Mouse (Mus musculus): ENCODE data around the gene Zfp786. TPM values are rescaled to one million over a fixed set of nuclear protein-coding genes. Genes with fewer than 3 reads are reported as not detected.
A peak's percentile ranks its signal among the peaks of the same experiment; 100 is the strongest.

The Zfp786 gene
- total RNA-seq, 2 experiments from 2014 or later: 5.5 to 6.5 TPM

DNA sequence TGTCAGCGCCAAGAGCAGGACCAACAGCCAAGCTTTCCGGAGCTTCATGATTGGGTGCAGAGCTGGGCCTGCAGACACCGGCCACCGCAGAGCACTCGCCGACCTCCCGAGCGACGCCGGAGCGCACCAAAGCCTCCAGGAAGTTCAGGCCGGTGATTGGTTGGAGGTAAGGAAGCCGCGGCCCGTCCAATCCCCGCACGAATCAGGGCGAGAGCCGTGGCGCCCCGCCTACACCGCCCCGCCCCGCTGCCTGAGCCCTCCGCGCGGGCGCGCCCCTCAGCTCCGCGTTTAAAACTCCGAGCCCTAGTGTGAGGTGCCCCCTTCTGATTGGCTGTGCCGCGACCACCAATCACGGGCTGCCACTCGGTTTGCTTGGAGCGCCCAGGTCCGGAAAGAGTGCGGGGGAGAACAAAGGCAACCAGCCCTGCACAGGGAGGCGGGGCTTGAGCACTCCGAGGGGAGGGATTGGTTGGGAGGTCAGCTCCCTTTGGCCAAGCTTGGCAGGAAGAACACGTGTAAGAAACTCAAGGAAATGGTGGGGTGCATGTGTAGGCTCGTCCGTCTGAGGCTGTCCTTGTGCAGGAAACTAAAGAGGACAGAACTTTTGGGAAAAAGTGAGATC lies 17.3 kb downstream of the Zfp786 start, which contains the start of gene Pdia4:
TSS of gene Pdia4 (minus strand) at position 174 of the 622 bp plus-strand sequence.
- Histone ChIP-seq H3K4me3 (peak within 1 kb of the TSS; percentile 79), H3K27ac (peak within 1 kb of the TSS; percentile 86)
- no peak for TF ChIP-seq CTCF (conservative IDR thresholded peaks at IDR 0.05)
- peak; percentile 98 to 99 for DNase-seq (ENCODE audit: low spot score in 2 of 2)

DNA sequence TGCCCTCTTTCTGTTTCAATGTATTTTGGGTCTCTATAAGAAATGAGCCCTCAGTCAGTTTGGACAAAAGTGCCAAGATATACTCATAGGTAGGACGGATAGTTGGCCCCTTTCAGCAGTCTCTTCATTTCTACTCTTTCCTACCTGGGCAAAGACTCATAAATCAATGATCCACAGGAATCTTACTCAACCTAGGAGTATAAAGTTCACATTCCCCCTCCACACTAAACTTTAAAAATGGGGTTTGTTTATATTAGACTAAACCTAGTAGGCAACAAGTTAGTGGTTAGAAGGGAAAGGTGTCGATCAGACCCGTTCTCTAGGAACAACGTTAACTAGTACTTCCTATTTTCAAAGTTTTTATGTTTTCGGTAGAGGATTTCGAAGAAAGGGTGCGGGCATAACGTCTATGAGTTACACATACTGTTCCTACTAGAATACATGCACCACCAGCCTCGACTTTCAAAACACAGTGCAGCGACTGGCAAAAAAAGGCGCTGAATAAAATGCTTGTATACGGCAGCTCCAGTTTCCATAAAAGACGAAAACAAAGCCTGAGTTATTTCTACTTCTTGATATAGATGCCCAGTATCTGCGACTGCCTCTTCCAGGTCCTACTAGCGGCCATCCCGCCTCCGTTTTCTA lies 18.3 kb downstream of the Zfp786 start:
- peak overlapping the region; percentile 86 for H3K27ac ChIP-seq

DNA sequence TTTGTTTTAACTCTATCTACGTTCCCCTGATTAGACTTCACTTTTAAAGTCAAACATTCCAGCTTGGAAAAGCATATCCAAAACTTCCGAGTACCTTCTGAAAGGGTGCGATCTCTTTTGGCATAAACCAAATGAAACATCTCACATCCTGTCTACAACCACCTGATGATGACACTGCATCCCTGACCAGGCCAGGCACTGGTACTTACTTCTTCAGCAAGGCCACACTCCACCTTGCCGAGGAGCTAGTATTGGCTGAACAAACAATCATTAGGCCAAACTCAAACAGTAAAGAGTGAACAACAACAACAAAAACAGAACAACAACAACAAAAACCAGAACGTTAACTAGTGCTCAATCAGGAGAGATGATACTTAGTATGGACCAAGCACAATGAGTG lies 19.3 kb downstream of the Zfp786 start:
- Histone ChIP-seq H3K27ac (no peak overlapping the region), H3K4me3 (peak overlapping the region; percentile 79)
- no peak for TF ChIP-seq CTCF (conservative IDR thresholded peaks at IDR 0.05)
- no peak for DNase-seq (ENCODE audit: low spot score in 2 of 2)

More for the DNA sequence above, 18.3 kb downstream of the Zfp786 start:
- DNase-seq (ENCODE audit: low spot score in 2 of 2): no peak
- no peak for TF ChIP-seq CTCF (conservative IDR thresholded peaks at IDR 0.05)
- peak overlapping the region; percentile 79 for H3K4me3 ChIP-seq

DNA sequence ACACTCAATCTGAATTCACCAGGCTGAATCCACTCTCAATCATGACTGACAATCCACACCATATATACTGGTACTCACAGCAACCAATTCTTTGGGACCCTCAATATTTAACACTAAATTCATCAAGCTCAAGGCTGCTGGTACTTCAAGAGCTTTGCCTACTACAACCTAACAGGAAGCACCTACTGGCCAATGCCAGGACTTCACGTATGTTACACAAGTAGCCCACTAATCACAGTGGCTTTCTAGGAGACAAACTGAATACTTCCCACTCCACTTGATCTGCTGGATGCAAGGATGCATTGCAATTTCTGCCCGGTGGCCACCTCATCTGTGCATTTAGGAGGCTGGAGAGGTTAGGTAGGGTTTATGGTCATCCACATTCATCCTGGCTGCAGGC lies 20.5 kb downstream of the Zfp786 start:
- no peak overlapping the region for H3K27ac ChIP-seq
- peak; percentile 39 for TF ChIP-seq CTCF (conservative IDR thresholded peaks at IDR 0.05)
- no peak overlapping the region for H3K4me3 ChIP-seq

DNA sequence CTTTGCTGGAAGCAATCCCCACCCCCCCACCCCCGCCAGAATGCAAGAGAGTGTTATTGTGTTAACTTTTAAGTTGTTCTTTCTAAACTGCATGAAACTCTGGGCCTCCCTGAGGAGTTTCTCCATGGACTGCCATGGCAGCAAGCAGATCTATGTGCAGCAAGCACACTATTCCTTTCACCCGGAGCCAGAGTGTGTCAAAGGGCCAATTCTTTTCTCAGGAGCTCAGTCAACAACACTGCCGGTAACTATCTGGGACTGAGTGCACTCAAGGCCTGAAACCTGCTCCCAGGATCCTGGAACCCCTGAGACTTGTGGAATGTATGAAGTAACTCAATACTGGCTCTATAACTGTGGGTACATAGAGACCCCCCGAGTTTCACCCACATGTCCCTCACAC lies 21.6 kb downstream of the Zfp786 start:
- DNase-seq (ENCODE audit: low spot score in 2 of 2): no peak
- no peak for TF ChIP-seq CTCF (conservative IDR thresholded peaks at IDR 0.05)
- H3K27ac ChIP-seq: peak overlapping the region; percentile 61; the same call in 1 of the 2 replicates
- H3K4me3 ChIP-seq: no peak overlapping the region

More for the DNA sequence above, 20.5 kb downstream of the Zfp786 start:
- no peak for DNase-seq (ENCODE audit: low spot score in 2 of 2)

DNA sequence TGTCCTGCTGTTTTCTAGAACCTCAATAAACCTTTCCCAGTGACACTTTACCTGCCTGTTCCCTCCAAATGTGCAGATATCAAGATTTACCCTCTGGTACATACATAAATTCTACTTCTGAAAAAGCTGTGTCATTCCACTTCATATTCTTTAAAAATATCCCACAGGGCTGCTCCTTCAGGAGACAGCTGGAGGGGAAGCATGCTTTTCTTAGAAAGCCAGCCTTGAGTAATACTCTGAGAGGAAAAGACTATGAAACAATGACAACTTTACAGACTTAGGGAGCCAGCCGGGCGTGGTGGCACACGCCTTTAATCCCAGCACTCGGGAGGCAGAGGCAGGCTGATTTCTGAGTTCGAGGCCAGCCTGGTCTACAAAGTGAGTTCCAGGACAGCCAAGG lies 22.1 kb downstream of the Zfp786 start:
- peak in 1 of 2 experiments; percentile 12 for DNase-seq (ENCODE audit: low spot score in 2 of 2)
- Histone ChIP-seq H3K4me3 (no peak overlapping the region), H3K27ac (peak overlapping the region; percentile 70)
- no peak for TF ChIP-seq CTCF (conservative IDR thresholded peaks at IDR 0.05)

DNA sequence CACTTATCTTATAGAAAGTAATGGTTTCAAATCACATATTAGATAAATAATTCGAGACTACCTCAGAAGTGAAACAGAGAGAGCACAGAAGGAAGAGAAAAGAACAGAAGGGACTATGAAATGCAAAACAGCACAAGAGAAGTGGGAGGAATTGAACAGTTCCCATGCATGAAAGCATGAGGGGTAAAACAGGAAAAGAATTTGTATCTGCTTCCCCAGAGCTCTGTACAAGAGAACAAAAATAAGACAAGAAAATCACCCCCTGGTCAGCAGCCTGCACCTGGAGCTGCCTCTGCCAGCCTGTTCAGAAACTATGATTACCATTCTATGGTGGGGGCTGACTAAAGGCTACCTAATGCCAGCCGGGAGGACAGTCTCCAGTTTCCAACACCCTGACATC lies 23.2 kb downstream of the Zfp786 start:
- TF ChIP-seq CTCF (conservative IDR thresholded peaks at IDR 0.05): no peak
- H3K27ac ChIP-seq: peak overlapping the region; percentile 70; the same call in 1 of the 2 replicates
- DNase-seq (ENCODE audit: low spot score in 2 of 2): peak in 1 of 2 experiments; percentile 34
- no peak overlapping the region for H3K4me3 ChIP-seq

DNA sequence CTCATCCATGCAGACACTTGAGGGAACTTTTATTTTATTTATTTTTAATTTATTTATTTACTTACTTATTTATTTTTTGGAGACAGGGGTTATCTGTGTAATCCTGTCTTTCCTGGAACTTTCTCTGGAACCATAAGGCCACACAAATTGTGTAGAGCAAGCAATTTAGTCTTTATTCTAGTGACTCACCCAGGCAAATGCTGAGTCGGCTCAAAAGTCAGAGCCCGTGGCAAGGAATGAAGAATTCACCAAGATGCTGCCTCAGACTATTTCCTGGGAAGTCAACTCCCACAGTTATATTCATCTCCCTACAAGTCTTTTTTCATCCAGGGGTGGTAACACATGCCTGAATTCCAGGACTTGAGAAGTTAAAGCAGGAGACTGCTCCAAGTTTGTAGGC lies 25.1 kb downstream of the Zfp786 start:
- no peak overlapping the region for H3K4me3 ChIP-seq
- TF ChIP-seq CTCF (conservative IDR thresholded peaks at IDR 0.05): no peak
- DNase-seq (ENCODE audit: low spot score in 2 of 2): no peak
- no peak overlapping the region for H3K27ac ChIP-seq

DNA sequence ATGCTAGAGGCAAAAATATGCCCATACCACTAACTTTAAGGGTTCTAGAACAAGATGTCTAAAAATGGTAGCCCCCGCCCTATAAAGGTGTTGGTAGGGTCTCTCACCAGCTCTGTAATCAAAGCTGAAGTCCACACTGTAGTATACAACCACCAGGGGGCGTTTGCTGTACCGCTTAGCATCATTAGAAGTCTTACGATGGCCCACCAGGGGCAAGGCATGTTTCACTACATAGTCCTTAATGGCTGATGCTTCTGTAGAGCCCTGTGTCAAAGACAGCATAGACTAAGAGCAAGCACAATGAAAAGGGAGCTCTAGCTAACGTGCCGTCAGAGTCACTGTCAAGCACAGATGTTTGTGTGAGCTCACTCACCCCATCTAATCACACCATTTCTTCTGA lies 31.6 kb downstream of the Zfp786 start:
- peak; percentile 90 for TF ChIP-seq CTCF (conservative IDR thresholded peaks at IDR 0.05)
- Histone ChIP-seq H3K27ac (no peak overlapping the region), H3K4me3 (no peak overlapping the region)
- DNase-seq (ENCODE audit: low spot score in 2 of 2): peak in 1 of 2 experiments; percentile 56

DNA sequence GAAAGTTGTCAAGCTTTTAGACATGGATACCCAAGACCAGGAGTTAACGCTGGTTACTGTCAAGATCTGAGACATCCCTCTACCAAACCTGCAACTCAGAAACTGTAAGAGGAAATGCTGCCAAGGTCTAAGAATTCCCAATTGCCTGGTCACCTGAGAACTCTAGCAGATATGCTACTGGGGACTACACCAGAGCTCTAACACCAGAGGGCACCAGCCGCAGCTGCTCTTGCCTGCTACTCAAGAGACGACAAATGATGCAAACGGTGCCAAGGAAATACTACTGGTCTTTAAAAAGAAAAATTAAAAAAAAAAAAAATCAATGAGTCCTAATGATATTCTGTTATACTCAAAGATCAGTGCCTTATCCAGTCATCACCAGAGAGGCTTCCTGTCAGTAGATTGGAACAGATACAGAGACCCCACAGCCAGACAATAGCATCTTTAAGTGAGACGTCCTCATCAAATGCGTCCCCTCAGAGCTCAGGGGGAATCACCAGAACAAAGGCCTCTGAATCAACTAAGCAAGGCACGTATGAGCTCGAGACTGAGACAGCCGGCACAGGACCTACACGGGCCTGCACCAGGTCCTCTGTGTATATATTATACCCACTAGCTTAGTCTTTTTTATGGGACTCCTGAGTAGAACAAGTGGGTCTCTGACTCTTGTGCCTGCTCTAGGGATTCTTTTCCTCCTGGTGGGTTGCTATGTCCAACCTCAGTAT lies 36.4 kb downstream of the Zfp786 start:
- Histone ChIP-seq H3K4me3 (no peak overlapping the region), H3K27ac (no peak overlapping the region)
- DNase-seq (ENCODE audit: low spot score in 2 of 2): peak in 1 of 2 experiments; percentile 47
- TF ChIP-seq CTCF (conservative IDR thresholded peaks at IDR 0.05): peak; percentile 74

DNA sequence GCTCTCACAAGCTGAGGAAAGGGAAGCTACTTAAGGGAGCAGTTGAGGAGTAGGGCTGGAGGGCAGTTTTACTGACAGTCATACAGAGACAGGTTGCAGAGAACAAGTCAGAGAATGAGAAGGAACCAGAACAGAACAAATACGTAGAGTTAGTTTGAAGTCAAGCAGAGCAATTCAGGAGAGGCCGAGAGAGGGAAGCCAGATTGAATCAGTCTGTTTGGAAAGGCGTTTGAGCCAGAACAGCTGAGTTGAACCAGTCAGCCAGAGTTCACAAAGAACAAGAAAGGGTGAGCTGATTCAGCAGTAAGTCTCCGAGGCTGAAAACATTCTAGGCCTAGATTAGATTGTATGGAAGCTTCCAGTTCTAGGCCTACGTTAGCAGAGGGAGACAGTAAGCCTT lies 37.4 kb downstream of the Zfp786 start:
- no peak for DNase-seq (ENCODE audit: low spot score in 2 of 2)
- no peak for TF ChIP-seq CTCF (conservative IDR thresholded peaks at IDR 0.05)
- Histone ChIP-seq H3K4me3 (no peak overlapping the region), H3K27ac (no peak overlapping the region)

DNA sequence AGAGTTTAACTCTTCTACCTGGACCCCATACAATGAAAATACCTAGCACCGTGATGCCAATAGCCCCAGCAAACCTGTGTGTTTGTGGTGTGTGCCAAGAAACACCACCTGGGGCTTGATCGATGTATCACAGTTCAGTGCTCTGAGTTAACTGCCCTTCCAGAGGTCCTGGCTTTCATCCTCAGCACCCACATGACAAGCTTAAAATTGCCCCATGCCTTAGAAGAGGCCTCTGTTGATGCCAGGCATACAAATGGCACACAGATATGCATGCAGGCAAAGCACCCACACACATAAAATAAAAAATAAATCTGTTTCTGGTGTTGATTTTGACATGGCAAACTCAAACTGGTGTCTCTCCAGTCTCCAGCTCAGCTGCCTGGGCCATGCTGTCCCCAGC lies 38.1 kb downstream of the Zfp786 start:
- Histone ChIP-seq H3K4me3 (no peak overlapping the region), H3K27ac (no peak overlapping the region)
- no peak for TF ChIP-seq CTCF (conservative IDR thresholded peaks at IDR 0.05)
- DNase-seq (ENCODE audit: low spot score in 2 of 2): no peak

DNA sequence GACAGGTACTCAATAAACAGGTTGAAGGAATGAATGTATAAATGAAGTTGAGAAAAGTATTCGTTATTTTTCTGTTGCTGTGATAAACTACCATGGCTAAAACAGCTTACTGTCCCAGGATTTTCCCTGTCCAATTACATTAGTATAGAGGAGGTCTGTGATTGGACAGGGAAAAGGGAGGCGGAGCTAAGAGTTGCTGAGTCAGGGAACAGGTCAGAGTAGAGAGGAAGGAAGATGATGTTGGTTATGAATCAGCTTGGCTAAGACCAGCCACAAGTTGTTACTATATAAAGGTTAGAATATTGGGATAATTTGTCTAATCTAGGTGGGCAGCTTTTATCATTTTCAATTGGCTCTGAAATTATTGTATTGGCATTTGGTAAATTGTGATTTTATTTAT lies 39.9 kb downstream of the Zfp786 start:
- no peak for TF ChIP-seq CTCF (conservative IDR thresholded peaks at IDR 0.05)
- Histone ChIP-seq H3K4me3 (no peak overlapping the region), H3K27ac (no peak overlapping the region)
- no peak for DNase-seq (ENCODE audit: low spot score in 2 of 2)
